Mouse (Mus musculus): ENCODE measurements around the gene Pts. TPM values are rescaled to one million over a fixed set of nuclear protein-coding genes. Genes with fewer than 3 reads are reported as not detected.

Pts gene
- total and polyA plus RNA-seq, 3 experiments: 24.8 to 30.2 (median 28.7) TPM

DNA sequence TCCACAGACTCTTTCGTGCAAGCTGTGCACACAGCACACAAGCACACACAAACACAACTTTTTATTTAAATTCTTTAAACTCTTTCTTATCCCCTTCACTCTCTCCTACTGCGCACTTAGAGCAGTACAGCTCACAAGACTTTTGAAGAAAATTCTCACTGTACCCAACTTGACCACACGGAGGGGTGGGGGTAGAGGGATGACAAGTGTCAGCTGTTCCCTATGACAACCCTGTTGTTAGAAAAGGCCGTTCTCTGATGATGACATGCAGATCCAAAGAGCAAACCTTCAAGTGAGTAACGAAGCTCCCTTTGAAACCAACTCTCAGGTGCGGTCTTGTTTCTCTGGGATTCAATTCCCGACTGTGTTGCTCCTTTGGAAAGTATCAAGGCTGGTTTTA lies 664 bp downstream of the Pts start:
- H3K4me3 ChIP-seq: peak overlapping the region; percentile 80
- H3K9ac ChIP-seq (ENCODE audit: low read depth, low read length): peak overlapping the region; percentile 21; the same call in 1 of the 2 replicates
- H3K27me3 ChIP-seq (ENCODE audit: control insufficient read depth, insufficient read depth, low read length): no peaks in the 10 kb centered on the region
- TF ChIP-seq EP300 (IDR thresholded peaks at IDR 0.05; ENCODE audit: insufficient read depth, low read depth, low read length): no peak
- TF ChIP-seq CTCF (IDR thresholded peaks at IDR 0.05): no peak
- no peak for TF ChIP-seq POLR2A (IDR thresholded peaks at IDR 0.05; ENCODE audit: insufficient read depth, low read depth, low read length)
- H3K27ac ChIP-seq: peak overlapping the region; percentile 94
- 29% methylated on average over 7 of the region's 7 CpGs for WGBS
- H3K79me2 ChIP-seq (replicated peaks; ENCODE audit: control insufficient read depth, insufficient read depth, low read length): no peaks in the 10 kb centered on the region
- intact Hi-C loops (cut with DNase I): loop anchor here (1.0 to 10.0 kb wide), 4 partner anchors 65 to 234 kb away; no protein-coding TSS in a partner anchor
- no peaks in the 10 kb centered on the region for H3K36me3 ChIP-seq (ENCODE audit: control insufficient read depth, insufficient read depth, low read length)
- H3K4me1 ChIP-seq (ENCODE audit: control insufficient read depth, insufficient read depth, low read length): no peaks in the 10 kb centered on the region; the same call in 1 of the 2 replicates
- DNase-seq: no peak

DNA sequence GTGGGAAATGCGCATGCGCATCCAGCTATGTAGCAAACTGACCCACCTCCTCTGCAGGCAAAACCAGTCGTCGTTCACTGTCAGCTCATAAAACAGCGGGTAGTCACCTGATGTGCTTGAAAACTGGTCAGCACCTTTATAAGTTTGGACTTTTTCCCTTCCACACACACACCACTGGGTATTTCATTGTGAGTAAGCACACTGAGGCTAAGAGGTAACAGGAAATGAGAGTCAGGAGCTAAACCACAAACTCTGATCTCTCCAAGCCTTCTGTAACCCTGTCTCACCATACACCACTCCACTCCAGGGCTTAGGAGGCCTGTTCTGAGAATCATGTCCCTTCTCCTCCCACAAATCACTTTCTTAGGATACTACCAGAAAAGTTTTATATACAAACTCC lies 2.9 kb downstream of the Pts start:
- WGBS: 79% methylated on average over 5 of the region's 5 CpGs
- intact Hi-C loops (cut with DNase I): loop anchor here (5.0 to 10.0 kb wide), 2 partner anchors 139 to 237 kb away; no protein-coding TSS in a partner anchor
- TF ChIP-seq EP300 (IDR thresholded peaks at IDR 0.05; ENCODE audit: insufficient read depth, low read depth, low read length) (no peak), CTCF (IDR thresholded peaks at IDR 0.05) (no peak), POLR2A (IDR thresholded peaks at IDR 0.05; ENCODE audit: insufficient read depth, low read depth, low read length) (no peak)

DNA sequence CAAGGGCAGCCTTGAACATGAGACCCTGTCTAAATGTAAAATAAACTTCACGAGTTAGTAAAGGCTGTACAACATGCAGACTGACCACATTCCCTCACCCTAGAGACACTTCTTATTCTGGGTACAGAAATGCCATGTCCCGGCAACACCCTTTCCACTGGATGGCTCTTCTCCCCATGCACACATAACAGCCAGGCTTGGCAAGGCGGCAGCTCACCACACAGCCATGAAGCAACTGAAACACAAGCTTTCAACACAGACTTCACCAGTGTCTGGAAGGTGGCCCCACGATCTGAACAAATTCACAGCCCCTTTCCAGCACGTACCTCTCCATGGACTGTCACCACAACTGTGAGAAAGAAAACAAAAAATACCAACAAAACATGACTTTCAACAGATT lies 3.6 kb downstream of the Pts start:
- DNase-seq: no peak
- H3K36me3 ChIP-seq (ENCODE audit: control insufficient read depth, insufficient read depth, low read length): peaks cover 5% of the 10 kb centered on the region; the same call in 1 of the 2 replicates
- H3K4me1 ChIP-seq (ENCODE audit: control insufficient read depth, insufficient read depth, low read length): no peaks in the 10 kb centered on the region; the same call in none of the 2 replicates
- no peaks in the 10 kb centered on the region for H3K27me3 ChIP-seq (ENCODE audit: control insufficient read depth, insufficient read depth, low read length)
- H3K79me2 ChIP-seq (replicated peaks; ENCODE audit: control insufficient read depth, insufficient read depth, low read length): no peaks in the 10 kb centered on the region
- TF ChIP-seq EP300 (IDR thresholded peaks at IDR 0.05; ENCODE audit: insufficient read depth, low read depth, low read length) (no peak), POLR2A (IDR thresholded peaks at IDR 0.05; ENCODE audit: insufficient read depth, low read depth, low read length) (no peak), CTCF (IDR thresholded peaks at IDR 0.05) (no peak)
- no peak overlapping the region for H3K9ac ChIP-seq (ENCODE audit: low read depth, low read length)
- whole genome bisulfite sequencing: 87% methylated on average over 5 of the region's 5 CpGs
- intact Hi-C loops (cut with DNase I): loop anchor here (5.0 to 10.0 kb wide), 2 partner anchors 140 to 237 kb away; no protein-coding TSS in a partner anchor
- no peak overlapping the region for H3K27ac ChIP-seq
- no peak overlapping the region for H3K4me3 ChIP-seq

More for the DNA sequence above, 2.9 kb downstream of the Pts start:
- H3K9ac ChIP-seq (ENCODE audit: low read depth, low read length): no peak overlapping the region
- peaks cover 5% of the 10 kb centered on the region; the same call in 1 of the 2 replicates for H3K36me3 ChIP-seq (ENCODE audit: control insufficient read depth, insufficient read depth, low read length)
- no peaks in the 10 kb centered on the region; the same call in none of the 2 replicates for H3K4me1 ChIP-seq (ENCODE audit: control insufficient read depth, insufficient read depth, low read length)
- DNase-seq: no peak
- no peak overlapping the region for H3K27ac ChIP-seq
- no peaks in the 10 kb centered on the region for H3K27me3 ChIP-seq (ENCODE audit: control insufficient read depth, insufficient read depth, low read length)
- H3K79me2 ChIP-seq (replicated peaks; ENCODE audit: control insufficient read depth, insufficient read depth, low read length): no peaks in the 10 kb centered on the region
- H3K4me3 ChIP-seq: no peak overlapping the region

DNA sequence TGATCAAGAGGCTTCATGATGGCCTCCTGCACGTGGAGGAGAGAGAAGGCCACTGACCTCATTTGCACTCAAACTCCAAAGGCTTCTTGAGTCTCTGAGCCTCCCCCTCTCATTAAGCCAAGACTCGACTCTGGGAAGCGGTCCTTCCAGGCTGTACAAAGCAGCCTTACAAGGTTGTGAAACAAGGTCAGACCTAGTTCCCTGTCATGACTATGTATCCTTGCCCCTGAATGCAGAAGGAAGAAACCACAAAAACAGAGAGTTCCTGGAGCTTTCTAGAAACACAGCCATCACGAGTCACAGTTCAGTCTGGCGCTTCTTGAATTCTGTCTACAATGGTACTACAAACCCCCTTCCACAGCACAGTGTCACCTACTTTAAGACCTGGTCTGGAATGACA lies 6.0 kb downstream of the Pts start:
- 77% methylated on average over 5 of the region's 5 CpGs for WGBS
- H3K9ac ChIP-seq (ENCODE audit: low read depth, low read length): no peak overlapping the region

DNA sequence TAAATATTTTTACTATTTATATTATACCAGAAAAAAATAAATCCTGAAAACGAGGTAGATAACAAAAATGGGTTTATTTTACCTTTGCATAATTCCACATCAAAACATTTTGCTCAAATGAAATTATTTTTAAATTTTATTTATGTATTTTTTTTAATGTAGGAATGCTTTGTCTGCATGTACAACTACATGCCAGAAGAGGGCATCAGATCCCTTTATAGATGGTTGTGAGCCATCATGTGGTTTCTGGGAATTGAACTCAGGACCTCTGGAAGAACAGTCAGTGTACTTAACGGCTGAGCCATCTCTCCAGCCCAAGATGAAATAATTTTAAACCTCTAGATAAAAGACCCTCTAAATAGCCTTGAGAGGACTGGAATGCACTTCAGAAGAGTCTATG lies 7.0 kb downstream of the Pts start:
- Histone ChIP-seq H3K79me2 (replicated peaks; ENCODE audit: control insufficient read depth, insufficient read depth, low read length) (no peaks in the 10 kb centered on the region), H3K27ac (no peak overlapping the region), H3K9ac (ENCODE audit: low read depth, low read length) (no peak overlapping the region), H3K4me1 (ENCODE audit: control insufficient read depth, insufficient read depth, low read length) (peaks cover 4% of the 10 kb centered on the region), H3K4me3 (no peak overlapping the region), H3K36me3 (ENCODE audit: control insufficient read depth, insufficient read depth, low read length) (peaks cover 5% of the 10 kb centered on the region; the same call in 1 of the 2 replicates), H3K27me3 (ENCODE audit: control insufficient read depth, insufficient read depth, low read length) (no peaks in the 10 kb centered on the region)
- TF ChIP-seq POLR2A (IDR thresholded peaks at IDR 0.05; ENCODE audit: insufficient read depth, low read depth, low read length): no peak
- peak; percentile 55 for TF ChIP-seq CTCF (IDR thresholded peaks at IDR 0.05)
- WGBS: 40% methylated on average over 2 of the region's 2 CpGs
- no peak for DNase-seq
- intact Hi-C loops (cut with DNase I): loop anchor here (10.0 kb wide), 1 partner anchor 143 kb away; no protein-coding TSS in a partner anchor

More for the DNA sequence above, 6.0 kb downstream of the Pts start:
- intact Hi-C loops (cut with DNase I): loop anchor here (10.0 kb wide), 1 partner anchor 142 kb away; no protein-coding TSS in a partner anchor
- Histone ChIP-seq H3K4me1 (ENCODE audit: control insufficient read depth, insufficient read depth, low read length) (peaks cover 4% of the 10 kb centered on the region), H3K79me2 (replicated peaks; ENCODE audit: control insufficient read depth, insufficient read depth, low read length) (no peaks in the 10 kb centered on the region), H3K27ac (no peak overlapping the region), H3K27me3 (ENCODE audit: control insufficient read depth, insufficient read depth, low read length) (no peaks in the 10 kb centered on the region), H3K4me3 (no peak overlapping the region), H3K36me3 (ENCODE audit: control insufficient read depth, insufficient read depth, low read length) (peaks cover 5% of the 10 kb centered on the region; the same call in 1 of the 2 replicates)
- no peak for TF ChIP-seq EP300 (IDR thresholded peaks at IDR 0.05; ENCODE audit: insufficient read depth, low read depth, low read length)
- TF ChIP-seq POLR2A (IDR thresholded peaks at IDR 0.05; ENCODE audit: insufficient read depth, low read depth, low read length): no peak
- no peak for TF ChIP-seq CTCF (IDR thresholded peaks at IDR 0.05)
- DNase-seq: no peak

DNA sequence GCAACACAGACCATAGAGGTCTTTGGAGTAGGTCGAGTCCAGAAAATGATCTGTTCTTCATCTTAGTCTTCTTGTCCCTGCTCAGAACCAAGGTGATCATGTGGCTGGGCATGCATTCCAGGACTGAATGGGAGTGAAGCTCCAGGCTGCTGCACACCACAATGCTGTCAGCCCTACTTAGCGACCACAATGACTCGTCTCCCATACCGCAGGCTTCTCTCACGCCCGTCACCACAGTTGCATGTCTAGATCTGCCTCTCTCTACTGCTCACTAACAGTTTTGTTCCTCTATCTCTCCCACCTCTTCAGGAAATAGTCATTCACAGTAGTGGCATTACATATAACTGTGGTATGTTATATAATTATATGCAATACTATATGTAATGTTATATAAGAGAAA lies 7.8 kb downstream of the Pts start:
- Histone ChIP-seq H3K4me3 (no peak overlapping the region), H3K27ac (no peak overlapping the region), H3K9ac (ENCODE audit: low read depth, low read length) (no peak overlapping the region), H3K79me2 (replicated peaks; ENCODE audit: control insufficient read depth, insufficient read depth, low read length) (no peaks in the 10 kb centered on the region), H3K36me3 (ENCODE audit: control insufficient read depth, insufficient read depth, low read length) (peaks cover 5% of the 10 kb centered on the region; the same call in 1 of the 2 replicates), H3K27me3 (ENCODE audit: control insufficient read depth, insufficient read depth, low read length) (no peaks in the 10 kb centered on the region), H3K4me1 (ENCODE audit: control insufficient read depth, insufficient read depth, low read length) (peaks cover 4% of the 10 kb centered on the region)
- intact Hi-C loops (cut with DNase I): loop anchor here (10.0 kb wide), 1 partner anchor 144 kb away; no protein-coding TSS in a partner anchor
- 74% methylated on average over 6 of the region's 6 CpGs for WGBS
- DNase-seq: no peak
- TF ChIP-seq EP300 (IDR thresholded peaks at IDR 0.05; ENCODE audit: insufficient read depth, low read depth, low read length) (no peak), CTCF (IDR thresholded peaks at IDR 0.05) (no peak), POLR2A (IDR thresholded peaks at IDR 0.05; ENCODE audit: insufficient read depth, low read depth, low read length) (no peak)
